Mouse (Mus musculus) NIH3T3 (cell line): ENCODE data around the gene Mtor.
A peak's percentile ranks its signal among the peaks of the same experiment; 100 is the strongest.

ENCODE experiments used
- DNase-seq: peaks from one replicate; pipeline ENCODE4 v3.0.0-alpha.2; 2012; ENCODE audit warnings: low read depth

Mtor gene

DNA sequence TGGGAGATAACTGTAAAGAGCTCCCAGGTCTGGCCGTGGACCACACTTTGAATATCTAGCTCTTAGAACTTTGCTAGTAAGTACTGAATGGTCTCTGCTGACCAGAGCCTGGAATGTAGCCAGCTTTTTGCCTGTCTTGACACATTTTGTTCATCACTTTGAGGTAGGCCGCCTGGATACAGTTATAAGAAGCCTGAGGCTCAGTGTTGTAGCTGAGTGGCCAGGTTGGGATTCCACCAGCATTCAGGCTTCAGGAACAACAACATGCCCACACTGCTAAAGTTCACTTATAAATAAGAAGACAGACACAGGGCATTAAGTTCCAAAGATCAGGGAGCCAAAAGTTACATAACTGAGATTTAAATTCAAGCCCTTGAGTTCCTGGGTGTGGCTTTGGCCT, 39.4 kb downstream of the Mtor start:
- DNase-seq = no peak

GRCm38 (mm10) chr4:148490502-148490901, 42.1 kb downstream of the Mtor start:
- peak; percentile 50 for DNase-seq

- no peak for DNase-seq
Observed at GRCm38 (mm10) chr4:148491448-148491847, 43.0 kb downstream of the Mtor start.

DNA sequence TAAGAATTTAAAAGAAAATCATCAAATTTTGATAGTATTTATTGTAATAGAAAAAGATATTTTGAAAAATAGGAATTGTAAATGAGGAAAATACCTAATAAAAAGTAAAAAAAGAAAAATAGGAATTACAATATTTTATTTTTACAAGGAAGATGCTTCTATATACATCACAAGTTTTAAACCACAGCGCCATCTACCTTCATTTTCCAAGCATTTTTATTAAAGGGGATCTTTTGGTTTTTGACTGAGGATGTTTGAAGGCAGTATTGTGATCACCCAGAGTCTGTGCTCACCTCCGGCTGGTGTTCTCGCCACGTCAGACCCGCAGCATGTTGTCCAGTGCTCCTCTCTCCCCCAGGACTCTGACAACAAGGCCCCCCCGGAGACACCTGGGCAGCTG, 46.7 kb downstream of the Mtor start:
- DNase-seq = peak; percentile 29

DNA sequence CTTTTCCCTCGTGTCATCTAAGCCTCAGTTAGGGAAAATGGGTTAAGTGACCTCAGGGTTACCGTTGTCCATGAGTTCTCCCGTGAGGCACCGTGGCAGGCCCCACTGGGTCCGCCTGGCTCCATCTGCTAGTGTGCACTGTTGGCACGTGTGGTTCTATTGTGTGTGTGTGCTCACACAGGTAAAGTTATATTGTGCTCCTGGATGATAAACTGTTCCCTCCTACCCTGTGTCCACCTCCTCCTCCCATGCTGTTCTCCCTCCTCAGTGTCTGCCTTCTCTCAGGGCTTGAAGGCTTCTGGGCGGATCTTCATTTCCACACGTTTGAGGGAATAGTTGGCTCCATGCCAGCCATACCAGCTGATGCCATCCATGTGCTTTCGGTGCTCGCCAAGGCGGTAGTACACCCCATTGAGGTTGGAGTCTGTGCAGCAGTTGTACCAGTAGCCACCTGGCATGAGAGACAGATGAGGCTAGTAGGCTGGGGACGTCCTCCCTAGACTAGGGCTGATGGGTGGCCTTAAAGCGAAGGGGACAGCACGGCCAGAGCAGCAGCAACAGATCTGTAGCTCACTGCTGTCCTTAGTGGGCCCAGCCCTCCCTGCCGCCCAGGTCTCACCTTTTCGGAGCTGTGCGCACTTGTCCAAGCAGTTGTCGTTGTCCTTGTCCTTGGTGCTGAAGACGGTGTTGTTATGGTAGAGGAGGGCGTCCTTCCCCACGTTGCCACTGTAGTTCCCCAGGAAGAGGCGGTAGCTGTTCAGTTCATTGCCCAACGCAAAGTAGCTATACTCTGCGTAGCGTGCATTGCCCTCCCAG, 47.7 kb downstream of the Mtor start:
- peak; percentile 23 for DNase-seq

DNA sequence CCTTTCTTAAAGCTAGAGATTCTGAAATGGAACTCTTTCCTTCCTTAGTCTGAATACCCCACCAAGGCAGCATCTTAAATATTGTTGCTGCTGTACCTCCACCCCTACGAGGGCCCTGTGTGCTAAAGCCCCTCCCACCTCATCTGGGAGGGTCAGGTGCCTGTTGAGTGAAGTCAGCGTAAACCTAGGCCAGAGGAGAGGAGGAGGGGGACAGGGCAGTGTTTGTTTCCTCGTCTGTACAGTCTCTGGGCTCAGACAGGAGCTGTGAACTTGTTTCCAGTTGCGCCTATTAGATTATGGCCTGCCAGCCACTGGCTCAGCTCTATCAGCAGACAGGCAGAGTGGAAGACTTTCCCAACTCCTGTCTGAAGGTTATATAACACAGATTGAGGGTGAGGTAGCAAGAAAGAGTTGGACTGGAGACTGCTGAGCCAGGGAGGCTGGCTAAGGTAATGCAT, 52.0 kb downstream of the Mtor start, which contains the start of gene Angptl7:
Gene Angptl7, minus strand, starts transcription at position 51 of the 458 bp plus-strand sequence.
- no peak for DNase-seq

DNA sequence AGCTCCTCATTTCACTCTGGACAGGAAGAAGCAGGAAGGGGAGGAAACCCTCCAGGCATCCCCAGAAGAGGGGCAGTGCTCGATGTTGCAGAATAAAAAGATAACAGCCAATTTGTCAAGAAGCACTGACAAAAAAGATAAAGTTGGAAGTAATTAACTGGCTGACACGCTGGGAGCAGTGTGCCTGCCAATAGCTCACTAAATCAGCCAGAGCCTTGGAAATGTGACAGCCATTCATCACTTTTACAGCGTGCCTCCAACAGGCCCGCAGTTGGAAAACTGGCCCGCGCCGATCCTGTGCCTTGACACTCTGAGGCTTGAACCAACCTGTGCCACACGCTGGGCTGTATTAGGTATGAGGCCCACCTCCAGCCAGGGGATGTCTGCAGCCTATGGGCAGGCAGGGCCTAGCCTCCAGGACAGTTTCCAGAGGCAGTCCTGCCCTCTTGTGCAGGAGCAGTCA, 56.1 kb downstream of the Mtor start:
- peak; percentile 61 for DNase-seq

GRCm38 (mm10) chr4:148507585-148507984, 59.2 kb downstream of the Mtor start:
- no peak for DNase-seq

GRCm38 (mm10) chr4:148508084-148508849, 59.9 kb downstream of the Mtor start:
- no peak for DNase-seq

- DNase-seq = no peak
Observed at GRCm38 (mm10) chr4:148509450-148510084, 61.2 kb downstream of the Mtor start.

GRCm38 (mm10) chr4:148510691-148511090, 62.3 kb downstream of the Mtor start:
- no peak for DNase-seq

DNA sequence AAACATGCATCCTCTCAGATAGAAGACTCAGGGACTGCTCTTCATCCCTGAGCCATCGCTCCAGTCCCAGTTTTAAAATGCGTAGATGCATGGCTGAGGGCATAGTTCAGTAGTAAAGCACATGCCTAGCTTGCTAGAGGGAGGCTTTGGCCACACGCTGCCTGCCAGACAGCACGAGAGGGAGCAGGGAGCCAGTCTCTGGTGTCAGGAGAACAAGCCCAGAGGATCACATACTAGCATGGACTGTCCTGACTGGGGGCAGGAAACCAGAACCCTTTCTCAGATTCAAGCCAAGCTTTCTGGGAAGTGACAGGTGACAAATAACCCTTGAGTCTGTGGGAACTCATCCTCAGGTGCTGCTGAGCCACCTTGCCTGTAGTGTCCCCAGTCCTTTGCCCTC, 62.9 kb downstream of the Mtor start:
- no peak for DNase-seq

GRCm38 (mm10) chr4:148513021-148513559, 64.7 kb downstream of the Mtor start:
- DNase-seq = peak; percentile 91

DNA sequence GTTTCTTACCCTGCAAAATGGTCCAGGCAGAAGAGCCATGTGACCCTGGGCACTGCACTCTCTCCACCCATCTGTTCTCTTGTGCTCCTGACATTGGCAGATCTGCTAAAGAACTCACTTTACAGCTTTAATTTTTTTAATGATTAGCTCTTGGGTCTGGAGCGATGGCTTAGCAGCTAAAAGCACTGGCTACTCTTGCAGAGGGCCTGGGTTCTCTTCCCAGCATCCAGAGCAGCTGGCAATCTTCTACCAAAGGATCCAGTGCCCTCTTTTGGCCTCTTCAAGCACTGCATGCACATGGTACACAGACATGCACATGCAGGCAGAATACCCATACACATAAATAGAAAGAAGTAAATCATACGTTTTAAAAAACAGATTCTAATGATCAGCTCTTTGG, 66.9 kb downstream of the Mtor start:
- DNase-seq = no peak

DNA sequence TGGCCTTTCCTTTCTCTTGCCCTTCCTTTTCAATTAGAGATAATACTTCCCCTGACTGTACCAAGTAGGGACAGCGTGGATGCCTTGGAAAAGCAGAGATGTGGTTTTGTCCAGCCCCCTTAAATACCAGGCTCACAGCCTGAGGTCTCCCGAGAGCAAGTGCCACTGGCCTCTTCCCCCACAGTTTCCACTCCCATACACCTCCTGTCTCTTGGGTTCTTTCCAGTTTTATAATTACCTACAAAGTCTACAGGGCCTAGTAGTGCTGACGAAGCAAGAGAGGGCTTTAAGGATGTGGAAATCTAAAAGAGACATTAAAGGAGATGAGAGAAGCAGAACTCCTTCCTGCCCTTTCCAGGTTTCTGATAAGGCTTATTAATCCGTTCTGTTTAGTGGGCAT, 69.4 kb downstream of the Mtor start:
- DNase-seq = no peak

GRCm38 (mm10) chr4:148518235-148518795, 69.9 kb downstream of the Mtor start:
- DNase-seq = no peak

- DNase-seq = peak; percentile 95
Observed at GRCm38 (mm10) chr4:148523538-148523937, 75.1 kb downstream of the Mtor start.

GRCm38 (mm10) chr4:148527158-148527910, 78.9 kb downstream of the Mtor start:
- peak; percentile 61 for DNase-seq

DNA sequence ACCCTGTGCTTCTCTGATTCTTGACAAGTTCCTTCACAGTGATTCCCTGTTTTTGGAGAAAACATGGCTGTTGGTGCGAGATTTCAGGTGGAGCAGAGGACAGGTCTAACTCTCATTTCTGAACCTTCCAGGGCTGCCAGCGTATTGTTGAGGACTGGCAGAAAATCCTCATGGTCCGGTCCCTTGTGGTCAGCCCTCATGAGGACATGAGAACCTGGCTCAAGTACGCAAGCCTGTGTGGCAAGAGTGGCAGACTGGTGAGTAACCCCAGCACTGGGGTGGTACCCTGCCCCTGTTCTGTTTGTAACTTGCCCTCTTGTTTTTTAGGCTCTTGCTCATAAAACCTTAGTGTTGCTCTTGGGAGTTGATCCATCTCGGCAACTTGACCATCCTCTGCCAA, 81.9 kb downstream of the Mtor start:
- no peak for DNase-seq

- no peak for DNase-seq
Observed at GRCm38 (mm10) chr4:148530778-148531177, 82.4 kb downstream of the Mtor start.

DNA sequence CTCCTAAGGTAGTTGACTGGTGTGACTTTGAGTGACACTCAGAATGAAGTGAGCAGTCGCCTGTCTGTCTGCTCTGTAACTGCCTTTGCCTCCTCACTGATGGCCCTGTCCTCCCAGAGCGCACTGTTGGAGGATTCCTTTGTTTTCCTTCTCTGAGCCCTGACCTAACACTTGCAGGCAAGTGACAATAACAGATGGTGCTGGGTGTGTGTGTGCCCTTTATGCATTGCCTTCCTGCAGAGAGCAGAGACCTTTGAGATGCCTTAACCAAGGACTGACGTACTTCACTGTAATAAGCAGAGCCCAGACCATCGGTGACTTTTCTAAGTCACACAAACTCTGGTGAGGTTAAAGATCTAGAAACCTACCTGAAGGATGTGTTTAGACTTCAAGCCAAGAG, 82.9 kb downstream of the Mtor start:
- DNase-seq = no peak
